Mouse (Mus musculus) lung, adult 2 months (tissue): ENCODE measurements around the gene Gtf2a2.

Experiments used
- CTCF ChIP-seq: fragments of 200-500 bp; IDR thresholded peaks from 2 replicates; pipeline ENCODE4 v1.5.1; 2011; ENCODE audit warnings: mild to moderate bottlenecking, low read length, control low read depth; ENCODE audit not compliant: insufficient read depth
- POLR2A ChIP-seq: fragments of 200-500 bp; IDR thresholded peaks from 2 replicates; pipeline ENCODE4 v1.6.1; 2011; ENCODE audit warnings: low read depth, mild to moderate bottlenecking, control low read depth, low read length, borderline replicate concordance; ENCODE audit errors: extremely low read depth

DNA sequence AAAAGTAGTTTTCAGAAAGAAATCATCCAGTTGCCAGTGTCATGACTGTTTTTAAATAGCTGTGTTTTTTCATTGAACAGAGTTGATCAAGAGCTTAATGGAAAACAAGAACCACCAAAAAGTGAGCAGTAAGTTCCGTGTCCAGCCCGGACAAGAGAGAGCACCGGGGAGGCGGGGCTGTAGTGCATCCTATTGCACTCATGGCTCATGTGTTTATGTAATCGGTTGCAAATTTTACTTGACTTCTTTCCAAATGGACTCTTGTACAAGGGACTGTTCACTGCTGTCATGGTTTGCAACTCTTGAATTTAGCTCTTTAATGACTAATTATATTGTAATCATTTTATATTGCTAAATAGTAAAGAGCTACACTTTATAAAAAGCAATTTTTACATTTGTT is 5.4 kb upstream of the Gtf2a2 start:
- no peak for TF ChIP-seq CTCF
- no peak for TF ChIP-seq POLR2A
